Comparison of ENCODE assay signal across 9 mouse cellular contexts in genomic region chr9:79717836-79718475, GRCm38 (mm10). TPM values are rescaled to one million over a fixed set of nuclear protein-coding genes. Genes with fewer than 3 reads are reported as not detected.
A peak's percentile ranks its signal among the peaks of the same experiment; 100 is the strongest.
DNase-seq lines count a peak whose midpoint lies in the region; ATAC-seq and TF ChIP-seq lines count a peak whose summit lies in the region.
"Had no signal": no experiment of that assay in that cellular context is flagged by ENCODE, and none has a peak within 500 bp of the region (broad histone marks: within the 10 kb centered on the region; RNA-seq: fewer than 3 reads in every experiment).

No protein-coding gene starts in this region.

- peak overlapping the region; percentile 87 for H3K4me2 ChIP-seq in forebrain, postnatal 0 days (ENCODE audit: low read depth)
- peak overlapping the region; percentile 93 for H3K4me2 ChIP-seq in midbrain, postnatal 0 days (ENCODE audit: low read depth, low read length, poor library complexity, severe bottlenecking)

- DNase-seq in left cerebral cortex, adult 2 months (ENCODE audit: extremely low spot score in 1 of 2, low spot score in 2 of 2) = no peak
- no peak for DNase-seq in left cerebral cortex, postnatal 14 days (ENCODE audit: low spot score in 2 of 2)
- peak; percentile 38 to 47 for DNase-seq in cerebellum, postnatal 25 days
- DNase-seq in forebrain, postnatal 0 days = peak; percentile 36
- no peak for DNase-seq in limb, embryonic 10.5 days (ENCODE audit: low spot score)
- no peak for DNase-seq in midbrain, postnatal 0 days (ENCODE audit: low spot score)
- DNase-seq in MN1 (ENCODE audit: low spot score) = no peak

- intact Hi-C loops in left cerebral cortex, adult 2 months (cut with DNase I) = loop anchor here (1.0 to 10.0 kb wide), 3 partner anchors 323 to 673 kb away; no protein-coding TSS in a partner anchor
- intact Hi-C loops in left cerebral cortex, postnatal 14 days (cut with DNase I) = loop anchor here (5.0 kb wide), 4 partner anchors 611 to 1071 kb away; no protein-coding TSS in a partner anchor

- peaks cover 33% of the 10 kb centered on the region for H3K27me3 ChIP-seq in forebrain, postnatal 0 days (ENCODE audit: insufficient read depth, low read length)
- peaks cover 45% of the 10 kb centered on the region for H3K27me3 ChIP-seq in limb, embryonic 10.5 days (ENCODE audit: low read depth, poor library complexity, severe bottlenecking)
- H3K27me3 ChIP-seq in midbrain, postnatal 0 days (ENCODE audit: insufficient read depth, low read length) = peaks cover 35% of the 10 kb centered on the region

- under 1% methylated on average over 22 of the region's 22 CpGs for WGBS in forebrain, postnatal 0 days
- WGBS in limb, embryonic 10.5 days = under 1% methylated on average over 22 of the region's 22 CpGs
- 1% methylated on average over 20 of the region's 22 CpGs for WGBS in midbrain, postnatal 0 days

- H3K36me3 ChIP-seq in forebrain, postnatal 0 days (ENCODE audit: insufficient read depth) = no peaks in the 10 kb centered on the region
- no peaks in the 10 kb centered on the region for H3K36me3 ChIP-seq in limb, embryonic 10.5 days
- H3K36me3 ChIP-seq in midbrain, postnatal 0 days (ENCODE audit: insufficient read depth, low read length) = no peaks in the 10 kb centered on the region

- H3K9ac ChIP-seq in forebrain, postnatal 0 days = peak overlapping the region; percentile 40
- peak overlapping the region; percentile 44; the same call in 1 of the 2 replicates for H3K9ac ChIP-seq in midbrain, postnatal 0 days (replicated peaks; ENCODE audit: low read length, poor library complexity, severe bottlenecking)

- no peaks in the 10 kb centered on the region for H3K9me3 ChIP-seq in forebrain, postnatal 0 days (ENCODE audit: low read length)
- no peaks in the 10 kb centered on the region for H3K9me3 ChIP-seq in limb, embryonic 10.5 days (replicated peaks)
- H3K9me3 ChIP-seq in midbrain, postnatal 0 days (ENCODE audit: low read length) = no peaks in the 10 kb centered on the region

- H3K4me1 ChIP-seq in forebrain, postnatal 0 days (ENCODE audit: insufficient read depth) = peaks cover 22% of the 10 kb centered on the region; the same call in 1 of the 2 replicates
- peaks cover 63% of the 10 kb centered on the region for H3K4me1 ChIP-seq in limb, embryonic 10.5 days
- H3K4me1 ChIP-seq in midbrain, postnatal 0 days (ENCODE audit: insufficient read depth, low read length) = peaks cover 4% of the 10 kb centered on the region; the same call in 1 of the 2 replicates

- no peak for TF ChIP-seq CTCF in left cerebral cortex, adult 2 months (IDR thresholded peaks at IDR 0.05)
- no peak for TF ChIP-seq CTCF in forebrain, postnatal 0 days (IDR thresholded peaks at IDR 0.05; ENCODE audit: low read depth)
- no peak; the same call in 1 of the 2 replicates for TF ChIP-seq CTCF in midbrain, postnatal 0 days (IDR thresholded peaks at IDR 0.05)

- no peak for ATAC-seq in forebrain, postnatal 0 days
- ATAC-seq in midbrain, postnatal 0 days (ENCODE audit: low FRiP score) = peak; percentile 1
- ATAC-seq in granulocyte monocyte progenitor cell, adult 5-6 weeks (replicated peaks; ENCODE audit: poor library complexity, severe bottlenecking) = no peak

- H3K27ac ChIP-seq in left cerebral cortex, adult 2 months = no peak overlapping the region
- no peak overlapping the region for H3K27ac ChIP-seq in forebrain, postnatal 0 days (ENCODE audit: low read depth, low read length)
- H3K27ac ChIP-seq in limb, embryonic 10.5 days = peak overlapping the region; percentile 87
- H3K27ac ChIP-seq in midbrain, postnatal 0 days (ENCODE audit: low read depth, low read length) = no peak overlapping the region

- H3K4me3 ChIP-seq in left cerebral cortex, adult 2 months = peak overlapping the region; percentile 46
- peak overlapping the region; percentile 44 for H3K4me3 ChIP-seq in forebrain, postnatal 0 days (ENCODE audit: low read depth, low read length)
- peak overlapping the region; percentile 63 for H3K4me3 ChIP-seq in limb, embryonic 10.5 days
- H3K4me3 ChIP-seq in midbrain, postnatal 0 days (ENCODE audit: low read depth, low read length) = peak overlapping the region; percentile 48

RNA-seq across cellular contexts. Expression of gene Col12a1, which starts 0.7 kb away (rescaled TPM):
- total RNA-seq in left cerebral cortex, adult 2 months (2021) = 1 to 10 TPM; 6.3 to 7.4 TPM
- total RNA-seq in left cerebral cortex, postnatal 14 days (2021) = 1 to 10 TPM; 7.0 to 7.8 TPM
- 12.4 and 29.8 TPM in 2 replicates for total RNA-seq in forebrain, postnatal 0 days (2014; rRNA removed)
- polyA plus RNA-seq in forebrain, postnatal 0 days (2015; fragmentation: Nextera tagmentation; extraction: Ambion mirVana) = 5.2 and 7.0 TPM in 2 replicates
- polyA plus RNA-seq in limb, embryonic 10.5 days (2016; fragmentation: Nextera tagmentation; extraction: Ambion mirVana) = 4.8 and 12.4 TPM in 2 replicates
- total RNA-seq in midbrain, postnatal 0 days (2014; rRNA removed) = 19.8 and 20.4 TPM in 2 replicates
- polyA plus RNA-seq in midbrain, postnatal 0 days (2015; fragmentation: Nextera tagmentation; extraction: Ambion mirVana) = 5.0 and 5.9 TPM in 2 replicates
- not detected in 2 replicates for total RNA-seq in granulocyte monocyte progenitor cell, adult 5-6 weeks (2014; fragmentation: Nextera tagmentation)
- total RNA-seq in granulocyte monocyte progenitor cell, adult 5-6 weeks (2017) = not detected in 2 replicates
- total RNA-seq: hematopoietic stem cell, adult 5-6 weeks had no signal

RNA-seq across cellular contexts. Expression of gene Cox7a2, which starts 41.7 kb away (rescaled TPM):
- 100 to 1,000 TPM; 343 to 356 TPM for total RNA-seq in left cerebral cortex, adult 2 months (2021)
- total RNA-seq in left cerebral cortex, postnatal 14 days (2021) = 100 to 1,000 TPM; 412 to 418 TPM
- total RNA-seq in forebrain, postnatal 0 days (2014; rRNA removed) = 435 and 605 TPM in 2 replicates
- 956 and 1,227 TPM in 2 replicates for polyA plus RNA-seq in forebrain, postnatal 0 days (2015; fragmentation: Nextera tagmentation; extraction: Ambion mirVana)
- polyA plus RNA-seq in limb, embryonic 10.5 days (2016; fragmentation: Nextera tagmentation; extraction: Ambion mirVana) = 670 and 730 TPM in 2 replicates
- 294 and 365 TPM in 2 replicates for total RNA-seq in midbrain, postnatal 0 days (2014; rRNA removed)
- 1,023 and 1,039 TPM in 2 replicates for polyA plus RNA-seq in midbrain, postnatal 0 days (2015; fragmentation: Nextera tagmentation; extraction: Ambion mirVana)
- 515 and 743 TPM in 2 replicates for total RNA-seq in granulocyte monocyte progenitor cell, adult 5-6 weeks (2014; fragmentation: Nextera tagmentation)
- total RNA-seq in granulocyte monocyte progenitor cell, adult 5-6 weeks (2017) = 166 and 202 TPM in 2 replicates

Comparison
In these comparisons a context has a peak if more than half of its experiments do, and no peak if none do; other contexts are left out.
1. DNase-seq: peak in cerebellum, postnatal 25 days (2 of 2) and forebrain, postnatal 0 days (single experiment); none in left cerebral cortex, adult 2 months (0 of 2), left cerebral cortex, postnatal 14 days (0 of 2), limb, embryonic 10.5 days (single experiment), midbrain, postnatal 0 days (single experiment) and MN1 (single experiment).
2. RNA of gene Col12a1, which starts 0.7 kb away (total RNA-seq): 12.4 to 29.8 TPM in forebrain, postnatal 0 days, 19.8 to 20.4 TPM in midbrain, postnatal 0 days, 7.0 to 7.8 TPM in left cerebral cortex, postnatal 14 days and 6.3 to 7.4 TPM in left cerebral cortex, adult 2 months; not detected in granulocyte monocyte progenitor cell, adult 5-6 weeks; every median in the first group is over 4 times any median in the second.
3. Peak in every context shown above with its lines, with median percentiles within 50 percentile points of each other: H3K4me3 ChIP-seq.